Mouse (Mus musculus) embryonic facial prominence, embryonic 11.5 days (tissue): ENCODE results near the gene Myadml2. TPM values are rescaled to one million over a fixed set of nuclear protein-coding genes. Genes with fewer than 3 reads are reported as not detected.
A peak's percentile ranks its signal among the peaks of the same experiment; 100 is the strongest.

Experiments
- ATAC-seq: fragments of 200-750 bp; cut with Nextera tagmentation; replicated peaks from 2 replicates; pipeline ENCODE4 v1.8.0; 2017; ENCODE audit warnings: low read depth; ENCODE audit not compliant: insufficient number of reproducible peaks, low FRiP score, low TSS enrichment
- DNase-seq: peaks from one replicate; pipeline ENCODE4 v3.0.0-alpha.2; 2015; ENCODE audit warnings: low spot score
- H3K27ac ChIP-seq: fragments of 300-500 bp; sonication (generic); replicated peaks from 2 replicates; pipeline ENCODE4 v1.5.1; 2014; ENCODE audit warnings: mild to moderate bottlenecking, low read depth, low read length, control low read depth
- H3K27me3 ChIP-seq: fragments of 300-500 bp; sonication (generic); 2 replicates; pipeline ENCODE4 v1.6.1; 2014; ENCODE audit warnings: mild to moderate bottlenecking, low read length, moderate library complexity, mixed read lengths; ENCODE audit not compliant: control insufficient read depth, insufficient read depth
- H3K36me3 ChIP-seq: fragments of 300-500 bp; sonication (generic); replicated peaks from 2 replicates; pipeline ENCODE4 v1.6.1; 2014; ENCODE audit warnings: low read depth, mild to moderate bottlenecking, low read length, moderate library complexity, mixed read lengths; ENCODE audit not compliant: control insufficient read depth, insufficient read depth
- H3K4me1 ChIP-seq: fragments of 300-500 bp; sonication (generic); 2 replicates; pipeline ENCODE4 v1.6.1; 2014; ENCODE audit warnings: low read length, mixed read lengths; ENCODE audit not compliant: control insufficient read depth, insufficient read depth
- H3K4me2 ChIP-seq: fragments of 300-500 bp; sonication (generic); 2 replicates; pipeline ENCODE4 v1.6.1; 2014; ENCODE audit warnings: low read depth, mild to moderate bottlenecking, control low read depth, low read length, moderate library complexity
- H3K4me3 ChIP-seq: fragments of 300-500 bp; sonication (generic); 2 replicates; pipeline ENCODE4 v1.5.1; 2014; ENCODE audit warnings: low read depth, low read length, control low read depth
- H3K9ac ChIP-seq: fragments of 300-500 bp; sonication (generic); replicated peaks from 2 replicates; pipeline ENCODE4 v1.6.1; 2014; ENCODE audit warnings: mild to moderate bottlenecking, control low read depth, low read length
- H3K9me3 ChIP-seq: fragments of 300-500 bp; sonication (generic); replicated peaks from 2 replicates; pipeline ENCODE4 v1.6.1; 2016; ENCODE audit warnings: mild to moderate bottlenecking, low read length, inconsistent platforms, mixed read lengths; ENCODE audit not compliant: control insufficient read depth
- WGBS: fragments of 180-500 bp; shearing (Covaris S2); extraction: QIAGEN DNeasy Blood & Tissue Kit; methylation state at CpG from one replicate; pipeline ENCODE4 v1.1.7; 2014; 5-methylcytosine and 5-hydroxymethylcytosine counted together
- polyA plus RNA-seq: library from polyadenylated mRNA; unstranded; fragments of >200 nt; fragmentation: Nextera tagmentation; extraction: Ambion mirVana; gene quantifications from 2 replicates; pipeline ENCODE4 v1.2.1, GENCODE M21; 2014

The Myadml2 gene
- not detected in 2 replicates for polyA plus RNA-seq

GRCm38 (mm10) chr11:120648001-120648476, at the start of gene Myadml2:
TSS of gene Myadml2 (minus strand) at chr11:120648158.
- peak; percentile 32 for DNase-seq
- H3K4me3 ChIP-seq = no peak within 1 kb of the TSS
- peak within 1 kb of the TSS; percentile 1; the same call in 1 of the 2 replicates for H3K9ac ChIP-seq

GRCm38 (mm10) chr11:120697741-120698140, 49.8 kb upstream of the Myadml2 start:
- 52% methylated on average over 10 of the region's 10 CpGs for WGBS
- Histone ChIP-seq H3K9me3 (no peaks in the 10 kb centered on the region), H3K4me2 (no peak overlapping the region), H3K27ac (no peak overlapping the region), H3K27me3 (no peaks in the 10 kb centered on the region), H3K4me3 (no peak overlapping the region), H3K36me3 (no peaks in the 10 kb centered on the region; the same call in none of the 2 replicates), H3K9ac (no peak overlapping the region), H3K4me1 (no peaks in the 10 kb centered on the region)
- DNase-seq (no peak), ATAC-seq (no peak)

More at GRCm38 (mm10) chr11:120648001-120648476, at the start of gene Myadml2:
- H3K4me2 ChIP-seq = peak within 1 kb of the TSS; percentile 4; the same call in 1 of the 2 replicates
- no peak within 1 kb of the TSS for H3K27ac ChIP-seq
- WGBS = 2% methylated on average over 13 of the region's 13 CpGs
- peaks cover 5% of the 10 kb centered on the region; the same call in 1 of the 2 replicates for H3K27me3 ChIP-seq
- ATAC-seq = no peak
- no peaks in the 10 kb centered on the region for H3K36me3 ChIP-seq
- H3K4me1 ChIP-seq = peaks cover under 1% of the 10 kb centered on the region; the same call in 1 of the 2 replicates
- no peaks in the 10 kb centered on the region for H3K9me3 ChIP-seq

GRCm38 (mm10) chr11:120696568-120696967, 48.6 kb upstream of the Myadml2 start:
- H3K36me3 ChIP-seq = no peaks in the 10 kb centered on the region; the same call in none of the 2 replicates
- 93% methylated on average over 6 of the region's 6 CpGs for WGBS
- no peak overlapping the region for H3K27ac ChIP-seq
- no peaks in the 10 kb centered on the region for H3K27me3 ChIP-seq
- H3K4me3 ChIP-seq = no peak overlapping the region
- H3K9ac ChIP-seq = no peak overlapping the region
- no peaks in the 10 kb centered on the region for H3K4me1 ChIP-seq
- no peak for ATAC-seq
- no peak for DNase-seq
- no peaks in the 10 kb centered on the region for H3K9me3 ChIP-seq
- H3K4me2 ChIP-seq = no peak overlapping the region

GRCm38 (mm10) chr11:120695641-120696040, 47.7 kb upstream of the Myadml2 start:
- Histone ChIP-seq H3K4me2 (no peak overlapping the region), H3K9me3 (no peaks in the 10 kb centered on the region), H3K9ac (no peak overlapping the region; the same call in 1 of the 2 replicates), H3K27ac (peak overlapping the region; percentile 43; the same call in 1 of the 2 replicates), H3K36me3 (no peaks in the 10 kb centered on the region; the same call in none of the 2 replicates), H3K27me3 (no peaks in the 10 kb centered on the region), H3K4me1 (no peaks in the 10 kb centered on the region), H3K4me3 (no peak overlapping the region)
- ATAC-seq = peak; percentile 57; the same call in 1 of the 2 replicates
- 42% methylated on average over 12 of the region's 12 CpGs for WGBS
- peak; percentile 49 for DNase-seq

GRCm38 (mm10) chr11:120695184-120695583, 47.2 kb upstream of the Myadml2 start:
- H3K4me2 ChIP-seq = no peak overlapping the region

GRCm38 (mm10) chr11:120693461-120693860, 45.5 kb upstream of the Myadml2 start:
- DNase-seq = no peak
- no peaks in the 10 kb centered on the region for H3K27me3 ChIP-seq
- ATAC-seq = no peak
- H3K9me3 ChIP-seq = no peaks in the 10 kb centered on the region
- 76% methylated on average over 3 of the region's 3 CpGs for WGBS
- H3K4me2 ChIP-seq = no peak overlapping the region
- no peak overlapping the region for H3K27ac ChIP-seq
- no peak overlapping the region for H3K9ac ChIP-seq
- H3K4me3 ChIP-seq = no peak overlapping the region
- H3K36me3 ChIP-seq = no peaks in the 10 kb centered on the region; the same call in none of the 2 replicates
- no peaks in the 10 kb centered on the region for H3K4me1 ChIP-seq

More at GRCm38 (mm10) chr11:120695184-120695583, 47.2 kb upstream of the Myadml2 start:
- no peaks in the 10 kb centered on the region for H3K4me1 ChIP-seq
- H3K27ac ChIP-seq = 0 out of 2 replicates have a peak overlapping the region, but pooled peaks have one; percentile 43
- 41% methylated on average over 4 of the region's 4 CpGs for WGBS
- no peak overlapping the region for H3K9ac ChIP-seq
- H3K9me3 ChIP-seq = no peaks in the 10 kb centered on the region
- no peak overlapping the region for H3K4me3 ChIP-seq
- H3K27me3 ChIP-seq = no peaks in the 10 kb centered on the region
- DNase-seq (peak; percentile 39), ATAC-seq (peak; percentile 64)
- H3K36me3 ChIP-seq = no peaks in the 10 kb centered on the region; the same call in none of the 2 replicates

- WGBS = 97% methylated on average over 4 of the region's 4 CpGs
- no peaks in the 10 kb centered on the region for H3K4me1 ChIP-seq
- no peak overlapping the region for H3K27ac ChIP-seq
- no peak overlapping the region for H3K4me3 ChIP-seq
- no peaks in the 10 kb centered on the region for H3K27me3 ChIP-seq
- ATAC-seq = no peak
- no peak for DNase-seq
- no peak overlapping the region for H3K9ac ChIP-seq
- no peaks in the 10 kb centered on the region for H3K9me3 ChIP-seq
- H3K4me2 ChIP-seq = no peak overlapping the region
- no peaks in the 10 kb centered on the region; the same call in none of the 2 replicates for H3K36me3 ChIP-seq
These were observed 44.6 kb upstream of the Myadml2 start for GRCm38 (mm10) chr11:120692471-120693011.

GRCm38 (mm10) chr11:120689365-120689764, 41.4 kb upstream of the Myadml2 start:
- Histone ChIP-seq H3K27ac (no peak overlapping the region), H3K27me3 (no peaks in the 10 kb centered on the region), H3K4me1 (no peaks in the 10 kb centered on the region), H3K4me3 (no peak overlapping the region), H3K9me3 (no peaks in the 10 kb centered on the region), H3K4me2 (no peak overlapping the region), H3K9ac (no peak overlapping the region), H3K36me3 (no peaks in the 10 kb centered on the region; the same call in 1 of the 2 replicates)
- 87% methylated on average over 3 of the region's 3 CpGs for WGBS
- ATAC-seq (no peak), DNase-seq (no peak)
